Mouse (Mus musculus): ENCODE results near the gene Nek4. TPM values are rescaled to one million over a fixed set of nuclear protein-coding genes. Genes with fewer than 3 reads are reported as not detected.

Gene Nek4
- total RNA-seq, 2 experiments from 2014 or later: 14.1 to 15.9 TPM

Other genes starting within 250 kb of the Nek4 start
- 10 to 100 TPM; 25.4 to 27.8 TPM for gene Sfmbt1, start 236.5 kb upstream of the Nek4 start, total RNA-seq (2021)
- 10 to 100 TPM; 18.2 to 20.3 TPM for gene Tmem110, start 125.8 kb upstream of the Nek4 start, total RNA-seq (2021)
- gene Mustn1, start 72.2 kb upstream of the Nek4 start, total RNA-seq (2021): 1 to 10 TPM; 1.9 to 2.1 TPM
- not detected for gene Itih4, start 64.9 kb upstream of the Nek4 start, total RNA-seq (2021)
- gene Itih3, start 27.6 kb upstream of the Nek4 start, total RNA-seq (2021): 10 to 100 TPM; 18.2 to 19.0 TPM
- not detected for gene Itih1, start 8.1 kb upstream of the Nek4 start, total RNA-seq (2021)
- gene Glt8d1, start 50.0 kb downstream of the Nek4 start, total RNA-seq (2021): 10 to 100 TPM; 36.8 to 38.0 TPM
- gene Spcs1, start 50.3 kb downstream of the Nek4 start, total RNA-seq (2021): 100 to 1,000 TPM; 173 to 181 TPM
- 10 to 100 TPM; 56.1 to 57.1 TPM for gene Pbrm1, start 67.8 kb downstream of the Nek4 start, total RNA-seq (2021)
- 10 to 100 TPM; 43.3 to 45.6 TPM for gene Gnl3, start 67.8 kb downstream of the Nek4 start, total RNA-seq (2021)
- 10 to 100 TPM; 35.5 to 36.2 TPM for gene Smim4, start 177.6 kb downstream of the Nek4 start, total RNA-seq (2021)
- gene Nt5dc2, start 179.7 kb downstream of the Nek4 start, total RNA-seq (2021): 10 to 100 TPM; 15.2 to 18.8 TPM
- gene Stab1, start 217.3 kb downstream of the Nek4 start, total RNA-seq (2021): 10 to 100 TPM; 27.9 to 32.0 TPM